8 mouse cellular contexts compared by ENCODE assay signal in the genomic region with DNA sequence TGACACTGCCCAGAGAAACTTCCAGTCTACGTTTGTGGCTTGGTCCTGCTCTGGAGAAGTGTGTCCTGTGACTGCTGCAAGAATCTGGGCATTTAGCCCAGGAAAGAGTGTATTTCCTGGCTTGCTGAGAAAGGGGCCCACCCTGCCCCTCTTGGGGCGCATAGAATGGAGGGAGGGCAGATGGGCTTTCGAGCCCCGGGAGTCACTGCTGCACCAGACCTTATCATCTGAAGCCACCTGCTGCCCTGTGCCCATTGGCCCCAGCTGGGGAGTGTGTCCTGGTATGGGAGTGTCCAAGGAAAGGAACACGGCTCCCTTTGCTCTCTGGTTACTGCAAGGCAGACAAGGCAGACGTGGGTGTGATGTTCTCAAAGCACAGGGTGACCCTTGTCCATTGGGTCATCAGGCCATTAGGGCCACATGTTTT. TPM values are rescaled to one million over a fixed set of nuclear protein-coding genes. Genes with fewer than 3 reads are reported as not detected.
DNase-seq lines count a peak whose midpoint lies in the region; ATAC-seq lines count a peak whose summit lies in the region.

No protein-coding gene starts in this region.

- DNase-seq in embryo, embryonic 10 days (ENCODE audit: low spot score) = peak; percentile 41
- DNase-seq in embryo, embryonic 11 days = no peak
- peak; percentile 47 for DNase-seq in kidney, adult 18-20 months
- DNase-seq in frontal cortex, adult 2 months (ENCODE audit: extremely low spot score in 1 of 2, low spot score in 1 of 2) = no peak
- DNase-seq in urinary bladder, postnatal 25 days (ENCODE audit: low spot score) = no peak
- no peak for DNase-seq in left cerebral cortex, adult 8-10 months (ENCODE audit: low spot score in 2 of 2)

- no peak overlapping the region for H3K4me3 ChIP-seq in forebrain, embryonic 16.5 days (replicated peaks; ENCODE audit: low read length)
- no peak overlapping the region for H3K4me3 ChIP-seq in lung, embryonic 16.5 days (ENCODE audit: low read length)

- no peak overlapping the region for H3K27ac ChIP-seq in forebrain, embryonic 16.5 days (ENCODE audit: low read length)
- peak overlapping the region; percentile 79 for H3K27ac ChIP-seq in lung, embryonic 16.5 days (ENCODE audit: low read length)

- H3K36me3 ChIP-seq in forebrain, embryonic 16.5 days (ENCODE audit: control insufficient read depth, insufficient read depth) = no peaks in the 10 kb centered on the region
- no peaks in the 10 kb centered on the region for H3K36me3 ChIP-seq in lung, embryonic 16.5 days (ENCODE audit: control insufficient read depth, insufficient read depth, low read length)

- WGBS in forebrain, embryonic 16.5 days = 38% methylated on average over 6 of the region's 6 CpGs
- 4% methylated on average over 6 of the region's 6 CpGs for WGBS in lung, embryonic 16.5 days

- H3K4me2 ChIP-seq in forebrain, embryonic 16.5 days (ENCODE audit: low read length) = no peak overlapping the region
- H3K4me2 ChIP-seq in lung, embryonic 16.5 days (ENCODE audit: low read depth, low read length) = no peak overlapping the region

- H3K27me3 ChIP-seq in forebrain, embryonic 16.5 days (replicated peaks; ENCODE audit: control insufficient read depth, insufficient read depth, low read length) = no peaks in the 10 kb centered on the region
- no peaks in the 10 kb centered on the region for H3K27me3 ChIP-seq in lung, embryonic 16.5 days (ENCODE audit: control insufficient read depth, insufficient read depth, low read depth, low read length)

- H3K4me1 ChIP-seq in forebrain, embryonic 16.5 days (replicated peaks; ENCODE audit: control insufficient read depth, insufficient read depth, low read length) = peaks cover 36% of the 10 kb centered on the region
- H3K4me1 ChIP-seq in lung, embryonic 16.5 days (replicated peaks; ENCODE audit: control insufficient read depth, insufficient read depth, low read length) = peaks cover 65% of the 10 kb centered on the region

- H3K9me3 ChIP-seq in forebrain, embryonic 16.5 days (ENCODE audit: control insufficient read depth, low read length) = no peaks in the 10 kb centered on the region
- no peaks in the 10 kb centered on the region for H3K9me3 ChIP-seq in lung, embryonic 16.5 days (ENCODE audit: control insufficient read depth, low read length)

- peak; percentile 18; the same call in 1 of the 2 replicates for ATAC-seq in forebrain, embryonic 16.5 days
- ATAC-seq in lung, embryonic 16.5 days (ENCODE audit: low read depth) = peak; percentile 80

- no peak overlapping the region for H3K9ac ChIP-seq in forebrain, embryonic 16.5 days (replicated peaks; ENCODE audit: low read depth, low read length)
- H3K9ac ChIP-seq in lung, embryonic 16.5 days (ENCODE audit: low read length) = no peak overlapping the region

RNA-seq across cellular contexts. Expression of gene Nek6, which starts 19.5 kb away (rescaled TPM):
- polyA plus RNA-seq in forebrain, embryonic 16.5 days (2015; fragmentation: Nextera tagmentation; extraction: Ambion mirVana) = 87.6 and 105 TPM in 2 replicates
- polyA plus RNA-seq in lung, embryonic 16.5 days (2015; fragmentation: Nextera tagmentation; extraction: Ambion mirVana) = 117 and 122 TPM in 2 replicates
- 25.8 and 25.9 TPM in 2 replicates for polyA plus RNA-seq in frontal cortex, adult 2 months (2012; rRNA removed)
- 10 to 100 TPM; 24.1 to 40.5 (median 31.4) TPM for total RNA-seq in left cerebral cortex, adult 8-10 months (2022)

Comparison
In these comparisons a context has a peak if more than half of its experiments do, and no peak if none do; other contexts are left out.
1. DNase-seq: peak in embryo, embryonic 10 days (single experiment) and kidney, adult 18-20 months (single experiment); none in embryo, embryonic 11 days (single experiment), frontal cortex, adult 2 months (0 of 2), urinary bladder, postnatal 25 days (single experiment) and left cerebral cortex, adult 8-10 months (0 of 2).